Mouse (Mus musculus): ENCODE results near the gene Gm3285. TPM values are rescaled to one million over a fixed set of nuclear protein-coding genes. Genes with fewer than 3 reads are reported as not detected.

Gm3285 gene
- total and polyA plus RNA-seq, 2 experiments from 2014 or later: not detected

DNA sequence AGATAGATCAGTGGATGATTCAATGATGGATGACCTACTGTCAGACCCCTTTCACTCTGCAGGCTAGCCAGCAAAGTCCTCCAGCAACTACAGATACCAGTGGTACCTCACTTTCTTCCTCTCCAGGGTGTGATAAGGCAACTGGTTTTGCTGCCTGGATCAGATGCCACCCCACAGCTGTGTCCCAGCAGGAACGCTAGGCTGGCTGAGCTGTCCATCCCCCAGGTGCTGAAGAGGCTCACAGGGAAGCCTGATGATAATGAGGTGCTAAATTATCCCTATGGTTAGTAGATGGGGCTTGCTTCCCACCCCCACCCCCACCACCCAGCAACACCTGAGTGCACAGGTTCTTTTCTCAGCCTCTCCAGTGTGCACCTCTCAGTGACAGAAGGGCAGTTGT is 5.8 kb downstream of the Gm3285 start:
- Histone ChIP-seq H3K27ac (no peak overlapping the region), H3K36me3 (ENCODE audit: insufficient read depth, low read length) (no peaks in the 10 kb centered on the region), H3K4me3 (ENCODE audit: low read length) (no peak overlapping the region), H3K4me1 (ENCODE audit: insufficient read depth, low read length) (no peaks in the 10 kb centered on the region), H3K4me2 (ENCODE audit: low read depth, low read length) (no peak overlapping the region), H3K27me3 (ENCODE audit: insufficient read depth, low read length) (no peaks in the 10 kb centered on the region), H3K9ac (replicated peaks; ENCODE audit: low read length) (no peak overlapping the region), H3K9me3 (ENCODE audit: low read length) (no peaks in the 10 kb centered on the region)
- no peak for DNase-seq (ENCODE audit: low spot score)
- 44% methylated on average over 1 of the region's 1 CpGs for WGBS
- no peak for TF ChIP-seq CTCF (IDR thresholded peaks at IDR 0.05; ENCODE audit: low read depth)
- ATAC-seq: no peak

DNA sequence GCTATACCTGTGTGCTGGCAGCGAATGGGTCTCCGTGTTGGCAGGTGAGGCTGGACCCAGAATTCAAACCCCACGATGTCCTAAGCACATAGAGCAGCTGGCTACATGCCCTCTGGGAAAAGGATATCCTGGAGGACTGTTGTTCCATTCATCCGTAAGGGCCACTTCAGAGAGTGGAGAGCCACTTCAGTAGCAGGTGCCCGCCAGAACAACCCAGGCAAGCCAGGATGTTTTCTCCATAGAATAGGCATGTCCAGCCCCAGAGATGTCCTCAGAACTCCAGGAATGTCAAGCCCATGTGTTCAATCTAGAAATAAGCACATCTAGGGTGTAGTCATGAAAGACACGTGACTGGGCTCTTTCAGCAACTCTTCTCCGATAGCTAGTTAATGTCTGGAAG is 7.9 kb downstream of the Gm3285 start:
- ATAC-seq (no peak), DNase-seq (ENCODE audit: low spot score) (no peak)
- H3K9ac ChIP-seq (replicated peaks; ENCODE audit: low read length): no peak overlapping the region
- no peaks in the 10 kb centered on the region for H3K27me3 ChIP-seq (ENCODE audit: insufficient read depth, low read length)
- 85% methylated on average over 7 of the region's 7 CpGs for WGBS
- H3K9me3 ChIP-seq (ENCODE audit: low read length): no peaks in the 10 kb centered on the region
- H3K4me1 ChIP-seq (ENCODE audit: insufficient read depth, low read length): no peaks in the 10 kb centered on the region
- no peak overlapping the region for H3K4me2 ChIP-seq (ENCODE audit: low read depth, low read length)
- H3K4me3 ChIP-seq (ENCODE audit: low read length): no peak overlapping the region
- no peak for TF ChIP-seq CTCF (IDR thresholded peaks at IDR 0.05; ENCODE audit: low read depth)
- H3K27ac ChIP-seq: no peak overlapping the region
- no peaks in the 10 kb centered on the region for H3K36me3 ChIP-seq (ENCODE audit: insufficient read depth, low read length)

DNA sequence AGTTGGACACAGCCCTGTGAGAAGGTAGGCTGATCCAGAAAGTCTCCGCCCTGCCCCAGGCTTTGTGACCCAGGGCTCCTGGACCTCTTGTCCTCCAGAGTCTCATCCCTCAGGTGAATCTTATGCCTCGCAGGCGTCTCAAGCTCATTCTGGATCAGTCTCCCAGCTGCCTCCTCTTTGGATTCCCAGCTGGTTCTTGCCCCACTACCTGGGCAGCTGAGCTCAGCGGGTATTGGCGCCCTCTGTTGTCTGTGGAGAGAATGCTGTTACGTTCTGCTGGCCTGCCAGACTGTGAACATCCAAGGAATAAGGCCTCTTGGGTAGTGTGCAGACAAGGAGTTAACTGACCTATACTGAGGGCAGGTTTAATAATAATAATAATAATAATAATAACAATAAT is 17.2 kb downstream of the Gm3285 start:
- DNase-seq (ENCODE audit: low spot score): no peak
- peak; percentile 45 for TF ChIP-seq CTCF (IDR thresholded peaks at IDR 0.05; ENCODE audit: low read depth)
- Histone ChIP-seq H3K9me3 (ENCODE audit: low read length) (no peaks in the 10 kb centered on the region), H3K27me3 (ENCODE audit: insufficient read depth, low read length) (no peaks in the 10 kb centered on the region), H3K4me3 (ENCODE audit: low read length) (no peak overlapping the region), H3K4me1 (ENCODE audit: insufficient read depth, low read length) (no peaks in the 10 kb centered on the region), H3K27ac (no peak overlapping the region), H3K9ac (replicated peaks; ENCODE audit: low read length) (no peak overlapping the region), H3K4me2 (ENCODE audit: low read depth, low read length) (no peak overlapping the region), H3K36me3 (ENCODE audit: insufficient read depth, low read length) (no peaks in the 10 kb centered on the region)
- WGBS: 64% methylated on average over 6 of the region's 6 CpGs
- no peak for ATAC-seq

DNA sequence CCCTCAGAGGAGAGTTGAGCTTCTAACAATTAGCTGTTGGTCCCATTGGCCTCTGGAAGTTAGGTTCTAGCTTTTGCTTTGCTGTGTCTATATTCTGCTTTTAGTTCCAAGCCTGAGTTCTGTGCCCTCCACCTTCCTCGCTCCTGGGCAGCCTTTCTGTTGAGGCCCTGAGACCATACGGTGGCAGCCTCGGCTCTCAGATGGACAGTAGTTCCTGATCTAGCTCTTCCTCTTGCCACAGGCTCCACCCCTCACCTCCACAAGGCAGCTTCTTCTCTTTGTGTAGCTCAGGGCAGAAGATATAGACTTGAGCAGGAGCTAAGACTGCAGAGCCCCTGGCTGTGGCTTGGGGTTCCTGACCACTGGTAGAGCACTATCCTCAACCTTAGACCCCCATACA is 18.5 kb downstream of the Gm3285 start:
- no peak for TF ChIP-seq CTCF (IDR thresholded peaks at IDR 0.05; ENCODE audit: low read depth)
- ATAC-seq (no peak), DNase-seq (ENCODE audit: low spot score) (no peak)
- no peaks in the 10 kb centered on the region for H3K27me3 ChIP-seq (ENCODE audit: insufficient read depth, low read length)
- H3K9me3 ChIP-seq (ENCODE audit: low read length): no peaks in the 10 kb centered on the region
- 79% methylated on average over 3 of the region's 3 CpGs for WGBS
- H3K4me3 ChIP-seq (ENCODE audit: low read length): no peak overlapping the region
- H3K9ac ChIP-seq (replicated peaks; ENCODE audit: low read length): no peak overlapping the region
- H3K36me3 ChIP-seq (ENCODE audit: insufficient read depth, low read length): no peaks in the 10 kb centered on the region
- H3K4me2 ChIP-seq (ENCODE audit: low read depth, low read length): no peak overlapping the region
- no peaks in the 10 kb centered on the region for H3K4me1 ChIP-seq (ENCODE audit: insufficient read depth, low read length)
- H3K27ac ChIP-seq: no peak overlapping the region

DNA sequence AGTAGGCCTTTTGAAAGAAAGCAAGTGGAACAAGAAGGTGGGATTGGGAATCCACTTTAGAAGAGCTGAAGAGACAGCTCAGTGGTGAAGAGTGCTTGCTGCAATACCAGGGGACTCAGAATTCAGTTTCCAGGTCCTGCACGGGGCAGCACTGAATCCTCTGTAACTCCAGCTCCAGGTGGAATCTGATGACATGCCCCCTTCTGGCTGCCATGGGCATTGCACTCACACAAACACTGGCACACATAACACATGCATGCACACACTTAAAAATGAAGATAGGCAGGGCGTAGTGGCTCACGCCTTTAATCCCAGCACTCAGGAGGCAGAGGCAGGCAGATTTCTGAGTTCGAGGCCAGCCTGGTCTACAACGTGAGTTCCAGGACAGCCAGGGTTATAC is 20.8 kb downstream of the Gm3285 start:
- Histone ChIP-seq H3K27ac (no peak overlapping the region), H3K27me3 (ENCODE audit: insufficient read depth, low read length) (no peaks in the 10 kb centered on the region), H3K4me2 (ENCODE audit: low read depth, low read length) (no peak overlapping the region), H3K4me3 (ENCODE audit: low read length) (no peak overlapping the region), H3K9me3 (ENCODE audit: low read length) (no peaks in the 10 kb centered on the region), H3K9ac (replicated peaks; ENCODE audit: low read length) (no peak overlapping the region), H3K4me1 (ENCODE audit: insufficient read depth, low read length) (no peaks in the 10 kb centered on the region), H3K36me3 (ENCODE audit: insufficient read depth, low read length) (no peaks in the 10 kb centered on the region)
- ATAC-seq (no peak), DNase-seq (ENCODE audit: low spot score) (no peak)
- WGBS: 90% methylated on average over 5 of the region's 5 CpGs
- peak; percentile 28 for TF ChIP-seq CTCF (IDR thresholded peaks at IDR 0.05; ENCODE audit: low read depth)

DNA sequence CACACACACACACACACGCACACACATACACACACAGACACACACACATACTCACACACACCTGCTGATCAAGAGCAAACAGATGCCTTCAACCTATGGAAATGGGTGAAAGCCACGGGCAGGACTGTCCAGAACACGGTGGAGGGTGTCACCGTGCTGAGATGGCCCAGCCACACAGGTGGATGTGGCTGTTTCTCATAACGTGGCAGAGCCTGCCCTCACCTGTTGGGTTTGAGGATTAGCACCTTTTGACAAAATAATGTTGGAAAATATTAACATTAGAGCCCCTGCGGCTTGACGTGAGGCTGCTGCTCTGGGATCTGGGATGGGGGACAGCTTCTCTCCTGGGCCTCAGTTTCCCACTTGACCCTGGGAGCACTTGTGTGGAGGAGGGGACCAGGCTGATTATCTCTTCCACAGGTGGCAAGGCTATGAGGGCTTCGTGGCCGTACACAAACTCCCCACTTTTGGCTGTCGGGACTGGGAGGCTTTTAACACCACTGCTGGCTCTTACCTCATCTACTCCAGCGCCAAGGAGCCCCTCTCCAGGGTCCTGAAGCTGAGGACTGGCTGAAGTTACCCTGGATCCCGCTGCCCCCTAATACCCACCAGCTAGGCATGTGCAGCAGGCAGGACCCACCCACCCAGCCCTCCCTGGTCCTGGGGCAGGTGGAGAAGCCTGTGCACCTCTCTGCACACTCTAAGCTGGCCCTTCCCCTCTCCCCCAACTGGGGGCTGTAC is 24.4 kb downstream of the Gm3285 start:
- WGBS: 53% methylated on average over 12 of the region's 12 CpGs
- peaks cover 4% of the 10 kb centered on the region; the same call in 1 of the 2 replicates for H3K9me3 ChIP-seq (ENCODE audit: low read length)
- no peak overlapping the region for H3K4me2 ChIP-seq (ENCODE audit: low read depth, low read length)
- no peaks in the 10 kb centered on the region for H3K36me3 ChIP-seq (ENCODE audit: insufficient read depth, low read length)
- H3K27ac ChIP-seq: no peak overlapping the region
- H3K4me1 ChIP-seq (ENCODE audit: insufficient read depth, low read length): no peaks in the 10 kb centered on the region
- DNase-seq (ENCODE audit: low spot score) (peak; percentile 44), ATAC-seq (no peak)
- no peak overlapping the region for H3K9ac ChIP-seq (replicated peaks; ENCODE audit: low read length)
- H3K27me3 ChIP-seq (ENCODE audit: insufficient read depth, low read length): no peaks in the 10 kb centered on the region
- no peak overlapping the region for H3K4me3 ChIP-seq (ENCODE audit: low read length)
- TF ChIP-seq CTCF (IDR thresholded peaks at IDR 0.05; ENCODE audit: low read depth): peak; percentile 62

DNA sequence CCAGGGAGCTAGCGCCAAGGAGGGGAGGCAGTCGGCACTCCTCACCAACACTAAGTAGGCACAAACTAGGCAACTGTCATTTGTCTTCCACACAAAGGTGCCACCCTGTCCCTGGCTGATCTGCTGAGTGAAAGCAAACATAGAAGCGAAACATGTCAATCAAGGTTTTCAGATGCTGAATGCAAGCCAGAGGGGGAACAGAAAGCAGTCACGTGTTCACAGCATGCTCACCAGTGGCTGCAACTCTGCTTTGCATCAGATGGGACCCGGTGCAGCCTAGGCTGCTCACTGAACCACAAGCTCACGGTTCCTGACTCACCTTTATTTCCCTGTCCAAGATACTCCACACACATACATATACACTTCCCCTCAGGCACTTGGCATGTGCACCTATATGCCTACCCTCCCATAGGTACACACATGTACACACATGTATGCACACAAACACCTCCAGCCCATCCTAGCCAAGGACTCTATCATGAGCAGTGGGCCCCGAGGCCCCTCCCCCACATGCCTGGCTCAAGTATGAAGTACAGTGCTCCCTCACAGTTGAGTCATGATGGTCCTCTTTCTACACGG is 29.3 kb downstream of the Gm3285 start:
- Histone ChIP-seq H3K27me3 (ENCODE audit: insufficient read depth, low read length) (no peaks in the 10 kb centered on the region), H3K4me1 (ENCODE audit: insufficient read depth, low read length) (no peaks in the 10 kb centered on the region), H3K9ac (replicated peaks; ENCODE audit: low read length) (no peak overlapping the region), H3K9me3 (ENCODE audit: low read length) (peaks cover 4% of the 10 kb centered on the region; the same call in 1 of the 2 replicates), H3K27ac (no peak overlapping the region), H3K4me2 (ENCODE audit: low read depth, low read length) (no peak overlapping the region), H3K4me3 (ENCODE audit: low read length) (no peak overlapping the region), H3K36me3 (ENCODE audit: insufficient read depth, low read length) (no peaks in the 10 kb centered on the region)
- WGBS: 77% methylated on average over 8 of the region's 8 CpGs
- TF ChIP-seq CTCF (IDR thresholded peaks at IDR 0.05; ENCODE audit: low read depth): no peak
- no peak for ATAC-seq
- DNase-seq (ENCODE audit: low spot score): no peak

Measured in hindbrain, postnatal 0 days (tissue).